Mouse (Mus musculus) left cerebral cortex, adult 6 months (tissue): ENCODE results near the gene Sh2d7. TPM values are rescaled to one million over a fixed set of nuclear protein-coding genes. Genes with fewer than 3 reads are reported as not detected.

Experiments used
- long read RNA-seq, 2 experiments: library from polyadenylated mRNA; unstranded; transcript quantifications; one replicate each; pipeline ENCODE4 v2.0.0; 2019 to 2020
- polyA plus RNA-seq: library from polyadenylated mRNA; unstranded; fragments of <200 nt; fragmentation: Nextera tagmentation; gene quantifications from 2 replicates; pipeline ENCODE4 v1.2.3, GENCODE M21; 2021

Gene Sh2d7
- not detected in 2 replicates for polyA plus RNA-seq
- long read RNA-seq, experiment 1, result 0 reads
- long read RNA-seq, experiment 2, result 0 reads

DNA sequence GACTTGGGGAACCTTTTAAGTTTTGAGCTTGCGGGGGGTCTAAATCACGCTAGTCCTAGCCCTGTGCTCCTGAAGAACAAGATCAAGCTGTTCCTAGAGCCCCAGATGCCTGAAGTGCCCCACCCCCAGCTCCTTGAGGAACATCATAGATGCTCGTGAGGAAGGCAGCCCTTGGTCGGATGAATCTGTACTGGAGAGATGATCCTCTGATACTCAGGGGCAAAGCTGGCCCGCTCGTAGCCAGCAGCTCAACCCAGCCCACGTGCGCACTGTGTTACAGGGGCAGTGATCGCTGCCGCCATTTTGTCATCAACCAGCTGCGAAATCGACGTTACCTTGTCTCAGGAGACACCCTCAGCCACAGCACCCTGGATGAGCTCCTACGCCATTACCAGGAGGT lies at the start of gene Sh2d7:
TSS of gene Sh2d7 (plus strand) at position 301 of the 400 bp plus-strand sequence.

GRCm38 (mm10) chr9:54501453-54502110 lies 37.2 kb upstream of the Sh2d7 start, which contains the start of gene Dmxl2:
Dmxl2 (minus strand) TSS chr9:54501626.

DNA sequence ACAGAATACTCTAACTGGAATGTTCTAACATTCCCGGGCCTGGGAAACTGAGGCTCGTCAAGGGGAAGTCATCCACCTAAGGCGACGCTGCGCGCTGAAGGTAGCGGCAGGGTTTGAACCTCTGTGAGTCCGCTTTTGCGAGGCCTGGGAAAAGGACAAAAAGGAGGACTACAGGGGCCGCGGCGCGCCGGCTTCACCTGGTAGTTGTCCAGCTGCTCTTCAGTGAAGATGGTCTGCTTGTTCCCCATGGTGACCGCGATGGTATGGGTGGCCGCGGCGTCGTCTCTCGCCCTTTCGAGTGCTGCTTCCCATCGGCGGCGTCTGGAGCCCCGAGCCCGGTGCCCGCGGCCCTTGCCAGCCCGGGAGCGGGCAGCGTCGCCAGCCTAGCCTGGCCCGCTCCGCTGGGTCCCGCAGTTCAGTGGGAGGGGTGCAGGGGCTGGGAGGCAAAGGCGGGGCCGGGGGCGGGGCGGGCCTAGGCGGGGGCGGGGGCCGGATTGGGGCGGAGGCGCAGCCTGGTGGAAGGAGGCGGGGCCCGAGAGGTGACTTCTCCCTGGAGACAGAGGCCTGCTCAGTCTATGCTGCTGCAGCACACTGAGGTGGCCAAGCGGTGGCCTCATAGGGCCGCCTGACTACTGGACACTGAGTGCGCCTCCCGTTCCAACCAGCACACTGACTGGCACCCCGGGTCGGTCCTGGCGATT lies 21.1 kb downstream of the Sh2d7 start, which contains the start of gene Cib2:
TSS of gene Cib2 (minus strand) at position 448 of the 701 bp plus-strand sequence.

DNA sequence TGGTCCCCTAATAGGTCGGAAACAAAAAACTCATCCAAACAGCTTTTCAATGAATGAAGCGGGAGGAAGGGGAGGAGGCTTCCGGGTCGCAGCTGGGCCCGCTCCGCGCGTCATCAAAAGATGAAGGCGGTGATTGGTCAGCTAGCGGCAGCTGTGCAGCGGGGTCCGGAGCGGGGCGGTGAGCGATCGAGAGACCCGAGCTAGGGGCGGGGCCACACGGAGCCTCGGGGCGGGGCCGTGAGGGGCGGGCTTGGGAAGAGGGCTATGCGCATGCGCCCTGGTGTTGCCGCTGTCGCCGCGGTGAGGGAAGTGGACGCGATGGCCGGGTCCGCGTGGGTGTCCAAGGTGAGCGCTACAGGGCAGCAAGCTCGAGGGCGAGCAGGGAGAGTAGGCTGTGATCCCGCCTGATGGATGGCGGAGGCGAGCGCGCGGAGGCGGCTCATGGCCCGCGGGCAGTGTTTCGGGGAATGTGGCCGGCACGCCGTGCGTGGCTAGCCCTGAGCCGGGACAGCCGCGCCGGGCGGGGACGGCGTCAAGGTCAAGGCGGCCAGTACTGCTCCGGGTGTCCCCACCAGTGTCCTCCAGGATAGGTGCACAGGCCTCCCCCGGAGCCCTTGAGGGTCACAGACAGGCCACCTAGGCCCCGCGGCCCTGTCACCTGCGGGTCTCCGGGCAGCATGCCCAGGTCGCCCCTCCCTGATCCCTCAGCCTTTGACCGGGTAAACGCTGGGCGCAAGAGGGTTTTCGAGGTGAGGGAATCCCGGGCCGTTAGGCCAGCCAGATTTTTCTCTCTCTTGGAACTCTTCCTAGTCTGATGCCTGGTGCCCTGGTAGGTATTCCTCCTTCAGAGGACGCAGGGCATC lies 47.6 kb downstream of the Sh2d7 start, which contains the start of gene Idh3a:
TSS of gene Idh3a (plus strand) at position 136 of the 863 bp plus-strand sequence.

Other genes starting within 250 kb of the Sh2d7 start
- 16.4 and 38.4 TPM in 2 replicates for gene Dmxl2, start 37.4 kb upstream of the Sh2d7 start, polyA plus RNA-seq
- 40.8 and 48.2 TPM in 2 replicates for gene Cib2, start 21.2 kb downstream of the Sh2d7 start, polyA plus RNA-seq
- 342 and 389 TPM in 2 replicates for gene Idh3a, start 47.4 kb downstream of the Sh2d7 start, polyA plus RNA-seq
- gene Acsbg1, start 122.9 kb downstream of the Sh2d7 start, polyA plus RNA-seq, result 155 and 198 TPM in 2 replicates
- gene Dnaja4, start 159.9 kb downstream of the Sh2d7 start, polyA plus RNA-seq, result 6.9 and 39.4 TPM in 2 replicates
- gene Wdr61, start 195.5 kb downstream of the Sh2d7 start, polyA plus RNA-seq, result 69.8 and 89.1 TPM in 2 replicates
- 4.2 and 5.6 TPM in 2 replicates for gene Crabp1, start 225.8 kb downstream of the Sh2d7 start, polyA plus RNA-seq